Mouse (Mus musculus) MEL (cell line): ENCODE measurements around the gene 1700123L14Rik. TPM values are rescaled to one million over a fixed set of nuclear protein-coding genes. Genes with fewer than 3 reads are reported as not detected.
"Not testable (repeated sequence)": the region's sequence is repeated elsewhere in the genome, so short reads cannot be mapped to it uniquely, and the experiment has no call there.

Source experiments
- DNase-seq: peaks from one replicate; pipeline ENCODE4 v3.0.0; 2011; ENCODE audit warnings: low read depth, low spot score
- H3K27ac ChIP-seq: 2 replicates; pipeline ENCODE4 v1.5.1; 2012; ENCODE audit warnings: low read depth, mild to moderate bottlenecking, control low read depth, low read length, moderate library complexity; ENCODE audit not compliant: control insufficient read depth
- H3K27me3 ChIP-seq, 2 experiments: fragments of 150-350 bp in 1 of 2; sonication (generic) in 1 of 2; 2 replicates each; pipeline ENCODE4 v1.6.1; 2012; ENCODE audit warnings: low read length in 2 of 2, mild to moderate bottlenecking in 2 of 2, improper control_type of control experiment in 1 of 2, moderate library complexity in 1 of 2; ENCODE audit not compliant: insufficient read depth in 2 of 2, control insufficient read depth in 1 of 2
- H3K36me3 ChIP-seq, 2 experiments: 2 replicates each; pipeline ENCODE4 v1.6.1; 2012 to 2014; ENCODE audit warnings: low read length in 2 of 2, improper control_type of control experiment in 1 of 2, inconsistent platforms in 1 of 2, mild to moderate bottlenecking in 1 of 2; ENCODE audit not compliant: insufficient read depth in 2 of 2, control insufficient read depth in 1 of 2
- H3K4me1 ChIP-seq, 2 experiments: fragments of 150-350 bp in 1 of 2; sonication (generic) in 1 of 2; 2 replicates each; pipeline ENCODE4 v1.6.1; 2012; ENCODE audit warnings: low read length in 2 of 2, improper control_type of control experiment in 1 of 2, mild to moderate bottlenecking in 1 of 2; ENCODE audit not compliant: insufficient read depth in 2 of 2, control insufficient read depth in 1 of 2
- H3K4me3 ChIP-seq, 2 experiments: fragments of 150-350 bp in 1 of 2; sonication (generic) in 1 of 2; 2 replicates each; pipeline ENCODE4 v1.5.1; 2012; ENCODE audit warnings: low read depth in 2 of 2, low read length in 2 of 2, mild to moderate bottlenecking in 2 of 2, moderate library complexity in 2 of 2, control low read depth in 1 of 2, improper control_type of control experiment in 1 of 2; ENCODE audit not compliant: control insufficient read depth in 1 of 2, insufficient read depth in 1 of 2
- H3K79me2 ChIP-seq: 2 replicates; pipeline ENCODE4 v1.6.1; 2012; ENCODE audit warnings: mild to moderate bottlenecking, low read length, moderate library complexity; ENCODE audit not compliant: control insufficient read depth, poor library complexity, insufficient read depth
- H3K9ac ChIP-seq: 2 replicates; pipeline ENCODE4 v1.6.1; 2012; ENCODE audit warnings: low read depth, mild to moderate bottlenecking, control low read depth, low read length, moderate library complexity; ENCODE audit not compliant: control insufficient read depth, poor library complexity, severe bottlenecking
- H3K9me3 ChIP-seq: fragments of 150-350 bp; sonication (generic); replicated peaks from 2 replicates; pipeline ENCODE4 v1.6.1; 2012; ENCODE audit warnings: mild to moderate bottlenecking, low read length, improper control_type of control experiment, moderate library complexity; ENCODE audit not compliant: insufficient read depth
- CHD1 ChIP-seq: IDR thresholded peaks from 2 replicates; pipeline ENCODE4 v1.6.1; 2012; ENCODE audit warnings: low read depth, mild to moderate bottlenecking, inconsistent platforms, low read length, improper control_type of control experiment
- CTCF ChIP-seq, 3 experiments: IDR thresholded peaks in 2 of 3; conservative IDR thresholded peaks in 1 of 3; 2 replicates each; pipeline ENCODE4 v1.5.1; 2011 to 2012; ENCODE audit warnings: low read length in 3 of 3, low read depth in 2 of 3, mild to moderate bottlenecking in 2 of 3, improper control_type of control experiment in 1 of 3, inconsistent platforms in 1 of 3, mixed read lengths in 1 of 3, moderate library complexity in 1 of 3; ENCODE audit not compliant: control insufficient read depth in 1 of 3, insufficient read depth in 1 of 3, poor library complexity in 1 of 3, severe bottlenecking in 1 of 3
- E2F4 ChIP-seq: IDR thresholded peaks from 2 replicates; pipeline ENCODE4 v1.6.1; 2011; ENCODE audit warnings: low read depth, low read length, improper control_type of control experiment, borderline replicate concordance
- EP300 ChIP-seq, 2 experiments: IDR thresholded peaks; 2 replicates each; pipeline ENCODE4 v1.6.1; 2011; ENCODE audit warnings: improper control_type of control experiment in 2 of 2, low read length in 2 of 2, low read depth in 1 of 2, mild to moderate bottlenecking in 1 of 2
- ETS1 ChIP-seq: IDR thresholded peaks from 2 replicates; pipeline ENCODE4 v1.6.1; 2012; ENCODE audit warnings: low read depth, mild to moderate bottlenecking, inconsistent platforms, low read length, improper control_type of control experiment, moderate library complexity
- HCFC1 ChIP-seq: IDR thresholded peaks from 2 replicates; pipeline ENCODE4 v1.6.1; 2012; ENCODE audit warnings: low read depth, mild to moderate bottlenecking, inconsistent platforms, low read length, improper control_type of control experiment, moderate library complexity
- KAT2A ChIP-seq: conservative IDR thresholded peaks from 2 replicates; pipeline ENCODE4 v1.6.1; 2012; ENCODE audit warnings: low read depth, low read length, improper control_type of control experiment, inconsistent platforms
- MAX ChIP-seq: IDR thresholded peaks from 2 replicates; pipeline ENCODE4 v1.6.1; 2011; ENCODE audit warnings: low read length, improper control_type of control experiment
- MEF2A ChIP-seq: IDR thresholded peaks from 2 replicates; pipeline ENCODE4 v1.6.1; 2014; ENCODE audit warnings: low read depth, mild to moderate bottlenecking, inconsistent platforms, low read length, improper control_type of control experiment; ENCODE audit not compliant: poor library complexity, insufficient replicate concordance, severe bottlenecking; ENCODE audit errors: extremely low read depth
- MXI1 ChIP-seq: IDR thresholded peaks from 2 replicates; pipeline ENCODE4 v1.6.1; 2011; ENCODE audit warnings: mild to moderate bottlenecking, low read depth, low read length, improper control_type of control experiment
- NRF1 ChIP-seq: IDR thresholded peaks from 2 replicates; pipeline ENCODE4 v1.6.1; 2014; ENCODE audit warnings: low read depth, mild to moderate bottlenecking, inconsistent platforms, low read length, improper control_type of control experiment, moderate library complexity; ENCODE audit not compliant: poor library complexity, insufficient read depth, severe bottlenecking
- POLR2A ChIP-seq, 2 experiments: IDR thresholded peaks; 2 replicates each; pipeline ENCODE4 v1.6.1; 2011 to 2012; ENCODE audit warnings: low read length in 2 of 2, mild to moderate bottlenecking in 2 of 2, control low read depth in 1 of 2, improper control_type of control experiment in 1 of 2, low read depth in 1 of 2, moderate library complexity in 1 of 2; ENCODE audit not compliant: control insufficient read depth in 1 of 2, insufficient read depth in 1 of 2, poor library complexity in 1 of 2
- POLR2AphosphoS2 ChIP-seq: IDR thresholded peaks from 2 replicates; pipeline ENCODE4 v1.6.1; 2011; ENCODE audit warnings: low read length, improper control_type of control experiment
- POLR2AphosphoS5 ChIP-seq: IDR thresholded peaks from 2 replicates; pipeline ENCODE4 v1.6.1; 2012; ENCODE audit warnings: low read depth, borderline replicate concordance, mild to moderate bottlenecking, inconsistent platforms, low read length, moderate library complexity, mixed read lengths
- RAD21 ChIP-seq: IDR thresholded peaks from 2 replicates; pipeline ENCODE4 v1.6.1; 2011; ENCODE audit warnings: mild to moderate bottlenecking, low read depth, low read length, improper control_type of control experiment
- RCOR1 ChIP-seq: IDR thresholded peaks from 2 replicates; pipeline ENCODE4 v1.6.1; 2012; ENCODE audit warnings: low read depth, mild to moderate bottlenecking, inconsistent platforms, low read length, improper control_type of control experiment
- TAL1 ChIP-seq: IDR thresholded peaks from 2 replicates; pipeline ENCODE4 v1.6.1; 2012; ENCODE audit warnings: mild to moderate bottlenecking, inconsistent platforms, low read length, moderate library complexity, mixed read lengths
- TBP ChIP-seq: IDR thresholded peaks from 2 replicates; pipeline ENCODE4 v1.8.0; 2011; ENCODE audit warnings: low read depth, low read length, improper control_type of control experiment
- TCF12 ChIP-seq: IDR thresholded peaks from 2 replicates; pipeline ENCODE4 v1.6.1; 2014; ENCODE audit warnings: low read depth, mild to moderate bottlenecking, inconsistent platforms, low read length, improper control_type of control experiment, moderate library complexity
- ZC3H11A ChIP-seq: IDR thresholded peaks from 2 replicates; pipeline ENCODE4 v1.6.1; 2012; ENCODE audit warnings: low read depth, mild to moderate bottlenecking, inconsistent platforms, low read length, improper control_type of control experiment
- ZMIZ1 ChIP-seq: IDR thresholded peaks from 2 replicates; pipeline ENCODE4 v1.6.1; 2012; ENCODE audit warnings: low read depth, mild to moderate bottlenecking, inconsistent platforms, low read length, improper control_type of control experiment, moderate library complexity
- ZNF384 ChIP-seq: IDR thresholded peaks from 2 replicates; pipeline ENCODE4 v1.6.1; 2012; ENCODE audit warnings: low read depth, mild to moderate bottlenecking, inconsistent platforms, low read length, improper control_type of control experiment
- polyA plus RNA-seq, 2 experiments: library from polyadenylated mRNA; stranded (reverse) in 1 of 2; unstranded in 1 of 2; fragments of >175 nt in 1 of 2; fragments of >200 nt in 1 of 2; gene quantifications; 2 replicates each; pipeline versions ENCODE4 v1.2.1 to v1.2.4; 2012; ENCODE audit warnings: low replicate concordance in 2 of 2, low read depth in 1 of 2; ENCODE audit not compliant: insufficient read length in 2 of 2, insufficient read depth in 1 of 2, missing spikeins in 1 of 2
- total RNA-seq: library from RNA; depleted of rRNA; stranded (reverse); fragments of 300-350 nt; gene quantifications from 2 replicates; pipeline ENCODE4 v1.2.3, GENCODE M21; 2012; rRNA removed

1700123L14Rik gene
- not detected in 2 replicates for total RNA-seq
- polyA plus RNA-seq, result not detected

DNA sequence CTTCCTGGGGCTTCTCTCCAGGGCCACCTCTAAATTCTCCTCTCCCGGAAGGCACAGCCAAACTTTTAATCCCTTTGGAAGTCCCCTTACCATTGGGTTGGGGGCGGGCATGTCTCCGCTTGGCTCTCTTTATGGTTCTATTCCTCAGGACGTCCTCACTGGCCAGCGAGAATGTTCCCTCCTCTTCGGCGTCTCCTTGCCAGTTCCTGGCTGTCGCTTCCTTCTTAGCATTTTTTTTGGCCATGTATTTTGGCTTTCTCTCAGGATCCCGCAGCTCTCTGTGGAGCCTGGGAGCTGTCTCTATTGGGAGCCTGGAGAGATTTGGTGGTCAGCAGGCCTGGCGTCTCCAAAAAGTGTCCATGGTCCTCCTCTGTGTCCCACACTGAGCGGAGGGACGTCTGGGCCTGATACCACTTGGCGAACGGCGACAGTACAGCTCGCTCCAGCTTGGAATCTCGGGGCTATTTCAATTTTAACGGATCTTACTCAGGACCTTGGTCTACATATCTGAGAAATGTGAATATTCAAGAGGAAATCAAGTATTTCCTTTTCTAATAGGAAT is at the start of gene 1700123L14Rik:
Gene 1700123L14Rik, minus strand, starts transcription at position 426 of the 562 bp plus-strand sequence.
- no peak within 1 kb of the TSS for H3K4me3 ChIP-seq
- TF ChIP-seq POLR2AphosphoS2 (no peak), ZC3H11A (no peak), NRF1 (no peak), MAX (no peak), KAT2A (no peak), ZMIZ1 (no peak), POLR2AphosphoS5 (no peak), MEF2A (no peak), EP300 (IDR thresholded peaks at IDR 0.05; ENCODE audit: low read depth in 1 of 2, low read length in 2 of 2) (no peak), ETS1 (no peak), TBP (no peak), TCF12 (no peak), HCFC1 (no peak), E2F4 (no peak), TAL1 (no peak)
- no peak for DNase-seq
- no peaks in the 10 kb centered on the region for H3K27me3 ChIP-seq
- no peak within 1 kb of the TSS for H3K27ac ChIP-seq
- H3K9ac ChIP-seq, result no peak within 1 kb of the TSS
- no peaks in the 10 kb centered on the region for H3K36me3 ChIP-seq
- H3K79me2 ChIP-seq, result no peaks in the 10 kb centered on the region
- no peaks in the 10 kb centered on the region for H3K4me1 ChIP-seq
- no peaks in the 10 kb centered on the region for H3K9me3 ChIP-seq

DNA sequence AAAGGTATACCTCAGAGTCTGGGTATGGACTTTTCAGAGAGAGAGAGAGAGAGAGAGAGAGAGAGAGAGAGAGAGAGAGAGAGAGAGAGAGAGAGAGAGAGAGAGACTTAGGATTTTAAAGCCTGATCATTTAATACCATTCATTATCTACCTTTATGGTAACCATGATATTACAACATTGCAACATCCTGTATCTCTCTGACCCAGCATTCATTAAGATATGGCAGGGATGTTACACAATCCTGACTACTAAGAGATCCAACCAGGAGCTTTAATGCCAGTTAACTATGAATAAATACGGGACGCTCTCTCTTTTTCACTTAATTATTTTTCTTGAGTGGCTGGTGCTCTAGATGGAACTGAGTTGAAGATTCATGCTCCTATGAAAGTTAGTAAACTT is 39.4 kb upstream of the 1700123L14Rik start:
- Histone ChIP-seq H3K9ac (no peak overlapping the region), H3K27me3 (no peaks in the 10 kb centered on the region), H3K4me3 (no peak overlapping the region), H3K4me1 (no peaks in the 10 kb centered on the region), H3K27ac (no peak overlapping the region)
- no peak for DNase-seq
- TF ChIP-seq ZNF384 (no peak), MXI1 (no peak), CTCF (IDR thresholded peaks at IDR 0.05 in 2 of 3, conservative IDR thresholded peaks at IDR 0.05 in 1 of 3; ENCODE audit: control insufficient read depth in 1 of 3, insufficient read depth in 1 of 3, low read depth in 2 of 3, low read length in 3 of 3, poor library complexity in 1 of 3, severe bottlenecking in 1 of 3) (no peak), TCF12 (no peak), KAT2A (no peak), E2F4 (no peak), ZMIZ1 (no peak), RAD21 (no peak), MEF2A (no peak), CHD1 (no peak), POLR2A (IDR thresholded peaks at IDR 0.05; ENCODE audit: control insufficient read depth in 1 of 2, insufficient read depth in 1 of 2, low read depth in 1 of 2, low read length in 2 of 2, poor library complexity in 1 of 2) (no peak), ZC3H11A (no peak), RCOR1 (no peak)
- TF ChIP-seq, all 39 proteins: peak for 0
- Histone ChIP-seq H3K36me3 (no peaks in the 10 kb centered on the region), H3K79me2 (no peaks in the 10 kb centered on the region), H3K9me3 (no peaks in the 10 kb centered on the region)

DNA sequence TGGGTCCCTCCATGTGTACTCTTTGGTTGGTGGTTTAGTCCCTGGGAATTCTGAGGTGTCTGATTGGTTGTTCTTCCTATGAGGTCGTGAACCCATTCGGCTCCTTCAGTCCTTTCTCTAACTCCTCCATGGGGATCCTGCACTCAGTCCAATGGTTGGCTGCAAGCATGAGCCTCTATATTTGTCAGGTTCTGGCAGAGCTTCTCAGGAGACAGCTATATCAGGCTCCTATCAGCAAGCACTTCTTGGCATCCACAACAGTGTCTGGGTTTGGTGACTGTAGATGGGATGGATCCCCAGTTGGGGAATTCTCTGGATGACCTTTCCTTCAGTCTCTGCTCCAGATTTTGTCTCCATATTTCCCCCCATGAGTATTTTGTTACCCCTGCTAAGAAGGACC is 32.9 kb upstream of the 1700123L14Rik start:
- H3K79me2 ChIP-seq, H3K4me3 ChIP-seq, H3K4me1 ChIP-seq, H3K27me3 ChIP-seq, H3K36me3 ChIP-seq, DNase-seq, H3K9me3 ChIP-seq, H3K27ac ChIP-seq, H3K9ac ChIP-seq: not testable (repeated sequence)
